Mouse (Mus musculus): ENCODE results near the gene Dclk3. TPM values are rescaled to one million over a fixed set of nuclear protein-coding genes. Genes with fewer than 3 reads are reported as not detected.

The Dclk3 gene
- polyA plus RNA-seq, 1 experiment, result 0.05 TPM

DNA sequence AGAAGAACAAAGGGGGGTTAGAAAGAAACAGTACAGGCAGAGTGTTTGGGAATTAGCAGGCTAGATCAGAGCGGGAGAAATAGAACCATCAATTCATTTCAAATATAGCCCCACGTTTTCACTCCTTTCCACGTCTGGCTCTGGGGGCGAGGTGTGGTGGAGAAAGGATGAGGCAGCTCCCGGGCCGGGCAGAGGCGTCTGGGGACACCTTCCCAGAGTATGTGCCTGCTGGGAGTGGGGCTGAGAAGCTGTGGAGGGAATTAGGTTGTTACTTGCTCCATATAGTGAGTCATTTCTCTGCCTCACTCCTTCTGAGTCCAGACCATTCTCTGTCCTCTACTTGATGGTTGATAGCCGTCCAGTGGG is 938 bp downstream of the Dclk3 start:
- DNase-seq (ENCODE audit: low read depth in 1 of 2, low spot score in 2 of 2), result no peak
- TF ChIP-seq CTCF (IDR thresholded peaks at IDR 0.05; ENCODE audit: extremely low read depth, insufficient read depth, insufficient read length, insufficient replicate concordance), result no peak
- no peak for TF ChIP-seq POLR2A (IDR thresholded peaks at IDR 0.05; ENCODE audit: low read depth, low read length)
- Histone ChIP-seq H3K4me1 (ENCODE audit: control insufficient read depth, insufficient read depth, insufficient read length) (no peaks in the 10 kb centered on the region), H3K27me3 (ENCODE audit: control insufficient read depth, insufficient read depth, low read length) (peaks cover 9% of the 10 kb centered on the region; the same call in 1 of the 2 replicates), H3K36me3 (ENCODE audit: control insufficient read depth, insufficient read depth, low read length) (no peaks in the 10 kb centered on the region), H3K4me3 (ENCODE audit: extremely low read depth, insufficient read depth, insufficient read length) (no peak overlapping the region), H3K27ac (ENCODE audit: insufficient read depth, low read length) (no peak overlapping the region)
- WGBS, result 84% methylated on average over 8 of the region's 8 CpGs

GRCm38 (mm10) chr9:111440446-111440845 is 1.6 kb downstream of the Dclk3 start:
- Histone ChIP-seq H3K4me1 (ENCODE audit: control insufficient read depth, insufficient read depth, insufficient read length) (no peaks in the 10 kb centered on the region), H3K4me3 (ENCODE audit: extremely low read depth, insufficient read depth, insufficient read length) (no peak overlapping the region), H3K27me3 (ENCODE audit: control insufficient read depth, insufficient read depth, low read length) (peaks cover 9% of the 10 kb centered on the region; the same call in 1 of the 2 replicates), H3K36me3 (ENCODE audit: control insufficient read depth, insufficient read depth, low read length) (no peaks in the 10 kb centered on the region), H3K27ac (ENCODE audit: insufficient read depth, low read length) (no peak overlapping the region)
- no peak for TF ChIP-seq POLR2A (IDR thresholded peaks at IDR 0.05; ENCODE audit: low read depth, low read length)
- no peak for TF ChIP-seq CTCF (IDR thresholded peaks at IDR 0.05; ENCODE audit: extremely low read depth, insufficient read depth, insufficient read length, insufficient replicate concordance)
- no peak for DNase-seq (ENCODE audit: low read depth in 1 of 2, low spot score in 2 of 2)
- 80% methylated on average over 6 of the region's 6 CpGs for WGBS

GRCm38 (mm10) chr9:111441151-111441550 is 2.3 kb downstream of the Dclk3 start:
- no peak for DNase-seq (ENCODE audit: low read depth in 1 of 2, low spot score in 2 of 2)
- 86% methylated on average over 2 of the region's 2 CpGs for WGBS
- Histone ChIP-seq H3K4me1 (ENCODE audit: control insufficient read depth, insufficient read depth, insufficient read length) (no peaks in the 10 kb centered on the region), H3K27ac (ENCODE audit: insufficient read depth, low read length) (no peak overlapping the region), H3K27me3 (ENCODE audit: control insufficient read depth, insufficient read depth, low read length) (peaks cover 9% of the 10 kb centered on the region; the same call in 1 of the 2 replicates), H3K4me3 (ENCODE audit: extremely low read depth, insufficient read depth, insufficient read length) (no peak overlapping the region), H3K36me3 (ENCODE audit: control insufficient read depth, insufficient read depth, low read length) (no peaks in the 10 kb centered on the region)
- TF ChIP-seq POLR2A (IDR thresholded peaks at IDR 0.05; ENCODE audit: low read depth, low read length), result no peak
- TF ChIP-seq CTCF (IDR thresholded peaks at IDR 0.05; ENCODE audit: extremely low read depth, insufficient read depth, insufficient read length, insufficient replicate concordance), result no peak

DNA sequence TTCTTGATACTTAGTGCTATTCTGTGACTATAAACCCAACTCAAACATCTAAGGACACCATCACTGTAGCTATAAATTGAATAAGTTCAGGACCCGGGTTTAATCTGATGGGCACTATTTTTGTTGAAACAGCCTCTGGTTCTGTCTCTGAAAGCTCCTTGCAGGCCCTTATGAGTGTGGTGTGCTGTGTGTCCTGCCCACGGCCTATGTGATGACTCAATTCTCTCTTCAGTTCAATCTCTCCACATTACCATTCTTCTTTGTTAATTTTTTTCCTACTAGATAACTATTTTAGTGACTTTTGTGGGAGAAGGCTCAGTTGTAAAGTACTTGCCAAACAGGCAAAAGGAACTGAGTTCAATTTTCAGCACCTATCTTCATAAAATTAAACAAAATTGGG is 7.3 kb downstream of the Dclk3 start:
- Histone ChIP-seq H3K27me3 (ENCODE audit: control insufficient read depth, insufficient read depth, low read length) (no peaks in the 10 kb centered on the region), H3K36me3 (ENCODE audit: control insufficient read depth, insufficient read depth, low read length) (no peaks in the 10 kb centered on the region), H3K4me1 (ENCODE audit: control insufficient read depth, insufficient read depth, insufficient read length) (no peaks in the 10 kb centered on the region), H3K27ac (ENCODE audit: insufficient read depth, low read length) (no peak overlapping the region), H3K4me3 (ENCODE audit: extremely low read depth, insufficient read depth, insufficient read length) (no peak overlapping the region)
- no peak for TF ChIP-seq CTCF (IDR thresholded peaks at IDR 0.05; ENCODE audit: extremely low read depth, insufficient read depth, insufficient read length, insufficient replicate concordance)
- no peak for TF ChIP-seq POLR2A (IDR thresholded peaks at IDR 0.05; ENCODE audit: low read depth, low read length)
- 83% methylated on average over 2 of the region's 2 CpGs for WGBS
- DNase-seq (ENCODE audit: low read depth in 1 of 2, low spot score in 2 of 2), result no peak

GRCm38 (mm10) chr9:111448976-111449375 is 10.1 kb downstream of the Dclk3 start:
- Histone ChIP-seq H3K27me3 (ENCODE audit: control insufficient read depth, insufficient read depth, low read length) (no peaks in the 10 kb centered on the region), H3K27ac (ENCODE audit: insufficient read depth, low read length) (no peak overlapping the region), H3K4me3 (ENCODE audit: extremely low read depth, insufficient read depth, insufficient read length) (no peak overlapping the region), H3K36me3 (ENCODE audit: control insufficient read depth, insufficient read depth, low read length) (no peaks in the 10 kb centered on the region), H3K4me1 (ENCODE audit: control insufficient read depth, insufficient read depth, insufficient read length) (no peaks in the 10 kb centered on the region)
- 86% methylated on average over 2 of the region's 2 CpGs for WGBS
- TF ChIP-seq POLR2A (IDR thresholded peaks at IDR 0.05; ENCODE audit: low read depth, low read length) (no peak), CTCF (IDR thresholded peaks at IDR 0.05; ENCODE audit: extremely low read depth, insufficient read depth, insufficient read length, insufficient replicate concordance) (no peak)
- DNase-seq (ENCODE audit: low read depth in 1 of 2, low spot score in 2 of 2), result no peak

DNA sequence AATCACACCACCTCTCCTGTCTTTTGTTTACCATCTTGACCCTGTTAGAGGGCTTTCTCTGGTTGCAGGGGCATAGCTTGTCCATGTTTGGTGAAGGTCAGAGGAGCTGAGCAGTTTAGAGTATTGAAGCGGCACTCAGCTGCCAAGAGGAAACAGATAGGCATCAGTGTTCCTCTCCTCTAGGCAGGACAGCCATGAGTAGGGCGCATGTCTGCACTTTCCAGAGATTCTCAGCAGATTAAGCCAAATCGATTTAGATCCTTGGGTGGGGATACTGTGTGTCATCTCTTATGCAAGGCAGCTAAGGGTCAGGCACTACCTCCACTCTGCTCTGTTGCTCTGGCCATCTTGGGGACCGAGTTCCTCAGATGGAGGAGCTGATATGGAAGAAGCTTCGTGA is 11.0 kb downstream of the Dclk3 start:
- Histone ChIP-seq H3K27ac (ENCODE audit: insufficient read depth, low read length) (no peak overlapping the region), H3K4me1 (ENCODE audit: control insufficient read depth, insufficient read depth, insufficient read length) (no peaks in the 10 kb centered on the region), H3K27me3 (ENCODE audit: control insufficient read depth, insufficient read depth, low read length) (no peaks in the 10 kb centered on the region), H3K4me3 (ENCODE audit: extremely low read depth, insufficient read depth, insufficient read length) (no peak overlapping the region), H3K36me3 (ENCODE audit: control insufficient read depth, insufficient read depth, low read length) (no peaks in the 10 kb centered on the region)
- WGBS, result 54% methylated on average over 5 of the region's 5 CpGs
- TF ChIP-seq POLR2A (IDR thresholded peaks at IDR 0.05; ENCODE audit: low read depth, low read length), result no peak
- TF ChIP-seq CTCF (IDR thresholded peaks at IDR 0.05; ENCODE audit: extremely low read depth, insufficient read depth, insufficient read length, insufficient replicate concordance), result no peak
- DNase-seq (ENCODE audit: low read depth in 1 of 2, low spot score in 2 of 2), result no peak

DNA sequence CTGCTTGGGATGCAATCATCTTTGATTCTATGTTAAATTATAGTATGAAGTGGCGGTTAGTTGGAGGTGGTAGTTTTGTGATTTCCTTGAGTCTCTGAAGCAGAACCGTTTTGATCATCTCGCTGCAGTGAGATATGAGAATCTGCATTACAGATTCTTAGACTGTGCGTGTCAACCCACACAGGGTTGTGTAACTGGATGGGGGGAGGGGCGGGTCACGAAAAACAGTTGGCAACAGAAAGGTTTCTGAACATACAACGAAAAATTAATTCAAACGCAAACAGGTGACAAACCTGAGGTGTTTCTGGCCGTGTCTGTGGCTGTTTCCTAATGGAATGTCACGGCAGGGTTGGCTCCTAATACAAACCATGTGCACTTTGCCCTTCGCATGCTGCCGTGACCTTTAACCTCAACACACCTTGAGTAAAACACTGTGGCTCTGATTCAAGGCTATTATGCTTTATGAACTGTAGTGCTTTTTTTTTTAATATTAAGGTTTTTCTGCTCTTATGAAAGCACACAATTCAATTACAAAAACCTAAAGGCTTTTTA is 12.0 kb downstream of the Dclk3 start:
- H3K4me3 ChIP-seq (ENCODE audit: extremely low read depth, insufficient read depth, insufficient read length), result no peak overlapping the region
- DNase-seq (ENCODE audit: low read depth in 1 of 2, low spot score in 2 of 2), result no peak
- WGBS, result 89% methylated on average over 12 of the region's 12 CpGs
- H3K4me1 ChIP-seq (ENCODE audit: control insufficient read depth, insufficient read depth, insufficient read length), result no peaks in the 10 kb centered on the region
- no peaks in the 10 kb centered on the region for H3K27me3 ChIP-seq (ENCODE audit: control insufficient read depth, insufficient read depth, low read length)
- TF ChIP-seq POLR2A (IDR thresholded peaks at IDR 0.05; ENCODE audit: low read depth, low read length), result no peak
- TF ChIP-seq CTCF (IDR thresholded peaks at IDR 0.05; ENCODE audit: extremely low read depth, insufficient read depth, insufficient read length, insufficient replicate concordance), result no peak
- H3K27ac ChIP-seq (ENCODE audit: insufficient read depth, low read length), result no peak overlapping the region
- H3K36me3 ChIP-seq (ENCODE audit: control insufficient read depth, insufficient read depth, low read length), result no peaks in the 10 kb centered on the region
